Comparison of ENCODE assay signal across 15 mouse cellular contexts in genomic region chr12:75286166-75286565, GRCm38 (mm10). TPM values are rescaled to one million over a fixed set of nuclear protein-coding genes. Genes with fewer than 3 reads are reported as not detected.
A peak's percentile ranks its signal among the peaks of the same experiment; 100 is the strongest.
DNase-seq lines count a peak whose midpoint lies in the region; ATAC-seq lines count a peak whose summit lies in the region.
"Had no signal": no experiment of that assay in that cellular context is flagged by ENCODE, and none has a peak within 500 bp of the region (broad histone marks: within the 10 kb centered on the region; RNA-seq: fewer than 3 reads in every experiment).

No protein-coding gene starts in this region.

- no peak overlapping the region for H3K4me2 ChIP-seq in lung, embryonic 16.5 days (ENCODE audit: low read depth, low read length)
- H3K4me2 ChIP-seq: embryonic facial prominence, embryonic 15.5 days; forebrain, embryonic 15.5 days; liver, embryonic 12.5 days; midbrain, embryonic 15.5 days; neural tube, embryonic 13.5 days had no signal

- ATAC-seq in lung, embryonic 16.5 days (ENCODE audit: low read depth) = peak; percentile 53; the same call in 1 of the 2 replicates
- ATAC-seq: forebrain, embryonic 15.5 days; liver, embryonic 12.5 days; midbrain, embryonic 15.5 days had no signal

- H3K27ac ChIP-seq in lung, embryonic 16.5 days (ENCODE audit: low read length) = no peak overlapping the region
- H3K27ac ChIP-seq: forebrain, embryonic 15.5 days; kidney, postnatal 0 days; liver, embryonic 12.5 days; macrophage; midbrain, embryonic 15.5 days; neural tube, embryonic 13.5 days had no signal

- intact Hi-C loops in heart, postnatal 25 days (cut with DNase I) = no loop called here

- no peak overlapping the region for H3K9ac ChIP-seq in lung, embryonic 16.5 days (ENCODE audit: low read length)
- H3K9ac ChIP-seq: embryonic facial prominence, embryonic 15.5 days; forebrain, embryonic 15.5 days; liver, embryonic 12.5 days; midbrain, embryonic 15.5 days; neural tube, embryonic 13.5 days had no signal

- no peak for DNase-seq in lung, postnatal 14 days
- DNase-seq in gastrocnemius, postnatal 25 days = peak; percentile 77
- DNase-seq in heart, postnatal 25 days (ENCODE audit: low spot score) = peak; percentile 61
- no peak for DNase-seq in left cerebral cortex, adult 18-20 months (ENCODE audit: low spot score in 2 of 2)
- DNase-seq in left cerebral cortex, adult 11 months (ENCODE audit: low spot score) = no peak
- DNase-seq in right cerebral cortex, postnatal 25 days = no peak
- DNase-seq: cerebellum, adult 8-10 months had no signal

- no peaks in the 10 kb centered on the region for H3K9me3 ChIP-seq in lung, embryonic 16.5 days (ENCODE audit: control insufficient read depth, low read length)
- H3K9me3 ChIP-seq: embryonic facial prominence, embryonic 15.5 days; forebrain, embryonic 15.5 days; liver, embryonic 12.5 days; midbrain, embryonic 15.5 days; neural tube, embryonic 13.5 days had no signal

- H3K36me3 ChIP-seq in lung, embryonic 16.5 days (ENCODE audit: control insufficient read depth, insufficient read depth, low read length) = no peaks in the 10 kb centered on the region
- H3K36me3 ChIP-seq: embryonic facial prominence, embryonic 15.5 days; forebrain, embryonic 15.5 days; liver, embryonic 12.5 days; midbrain, embryonic 15.5 days; neural tube, embryonic 13.5 days had no signal

- 53% methylated on average over 3 of the region's 3 CpGs for WGBS in lung, embryonic 16.5 days

- H3K4me3 ChIP-seq in lung, embryonic 16.5 days (ENCODE audit: low read length) = no peak overlapping the region
- H3K4me3 ChIP-seq: embryonic facial prominence, embryonic 15.5 days; forebrain, embryonic 15.5 days; liver, embryonic 12.5 days; midbrain, embryonic 15.5 days; neural tube, embryonic 13.5 days had no signal

- H3K4me1 ChIP-seq in lung, embryonic 16.5 days (replicated peaks; ENCODE audit: control insufficient read depth, insufficient read depth, low read length) = peaks cover 14% of the 10 kb centered on the region
- H3K4me1 ChIP-seq: forebrain, embryonic 15.5 days; midbrain, embryonic 15.5 days; neural tube, embryonic 13.5 days had no signal

- H3K27me3 ChIP-seq in lung, embryonic 16.5 days (ENCODE audit: control insufficient read depth, insufficient read depth, low read depth, low read length) = no peaks in the 10 kb centered on the region
- H3K27me3 ChIP-seq: embryonic facial prominence, embryonic 15.5 days; forebrain, embryonic 15.5 days; liver, embryonic 12.5 days; midbrain, embryonic 15.5 days; neural tube, embryonic 13.5 days had no signal

RNA-seq across cellular contexts. Expression of gene Rhoj, which starts 22.0 kb away (rescaled TPM):
- polyA plus RNA-seq in lung, embryonic 16.5 days (2015; fragmentation: Nextera tagmentation; extraction: Ambion mirVana) = 66.0 and 69.7 TPM in 2 replicates
- total RNA-seq in gastrocnemius, postnatal 25 days (2021) = 10 to 100 TPM; 16.7 to 22.6 TPM
- 10 to 100 TPM; 32.2 to 41.4 TPM for total RNA-seq in heart, postnatal 25 days (2021)
- total RNA-seq in left cerebral cortex, adult 18-20 months (2021) = 1 to 10 TPM; 3.3 to 3.7 TPM

Comparison
In these comparisons a context has a peak if more than half of its experiments do, and no peak if none do; other contexts are left out.
1. DNase-seq: peak in gastrocnemius, postnatal 25 days (single experiment) and heart, postnatal 25 days (single experiment); none in lung, postnatal 14 days (single experiment), left cerebral cortex, adult 18-20 months (0 of 2), left cerebral cortex, adult 11 months (single experiment) and right cerebral cortex, postnatal 25 days (single experiment).